Mouse (Mus musculus) heart, postnatal 25 days (tissue): ENCODE measurements at regions not wholly inside any gene's neighbourhood (a gene's known extent, or its start where the extent isn't known, plus 50 kb on each side); places are given as distances from the start of the nearest gene placed in this dataset.

Experiments used
- DNase-seq: peaks from one replicate; pipeline ENCODE4 v3.0.0; 2022; ENCODE audit warnings: low spot score
- intact Hi-C: fragments of 180-260 bp; cut with DNase I; formaldehyde crosslinking; loops from one replicate; pipeline ENCODE4 v1.15.1; 2025

DNA sequence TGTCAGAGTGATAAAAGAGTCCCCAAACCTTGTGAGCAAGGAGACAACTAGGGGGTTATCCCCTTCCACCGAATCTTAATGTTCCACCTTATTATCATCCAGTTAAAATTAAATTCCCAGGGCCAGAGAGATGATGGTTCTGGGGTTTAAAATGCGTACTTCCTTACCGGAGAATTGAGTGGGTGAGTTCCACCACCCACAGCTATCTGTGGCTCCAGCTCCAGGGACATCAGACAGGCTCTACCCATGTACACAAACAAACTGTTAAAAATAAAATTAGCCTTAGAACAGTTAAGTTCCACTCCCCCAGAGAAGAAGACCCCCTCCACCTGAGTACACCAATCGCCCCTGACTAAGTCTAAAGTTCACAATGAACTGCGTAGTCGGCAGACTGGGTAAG, 52.0 kb upstream of the Mgat5 start:
- no peak for DNase-seq
- intact Hi-C loops = no loop called here

- no peak for DNase-seq
- intact Hi-C loops = no loop called here
Measured at GRCm38 (mm10) chr1:127135521-127135920, 69.3 kb upstream of the Mgat5 start.

GRCm38 (mm10) chr1:127131871-127132270, 72.9 kb upstream of the Mgat5 start:
- intact Hi-C loops = no loop called here
- no peak for DNase-seq

- intact Hi-C loops = no loop called here
- no peak for DNase-seq
Measured at GRCm38 (mm10) chr1:127124862-127125261, 80.0 kb upstream of the Mgat5 start.

- intact Hi-C loops = no loop called here
- DNase-seq = no peak
Measured at GRCm38 (mm10) chr1:127118019-127118418, 86.8 kb upstream of the Mgat5 start.

DNA sequence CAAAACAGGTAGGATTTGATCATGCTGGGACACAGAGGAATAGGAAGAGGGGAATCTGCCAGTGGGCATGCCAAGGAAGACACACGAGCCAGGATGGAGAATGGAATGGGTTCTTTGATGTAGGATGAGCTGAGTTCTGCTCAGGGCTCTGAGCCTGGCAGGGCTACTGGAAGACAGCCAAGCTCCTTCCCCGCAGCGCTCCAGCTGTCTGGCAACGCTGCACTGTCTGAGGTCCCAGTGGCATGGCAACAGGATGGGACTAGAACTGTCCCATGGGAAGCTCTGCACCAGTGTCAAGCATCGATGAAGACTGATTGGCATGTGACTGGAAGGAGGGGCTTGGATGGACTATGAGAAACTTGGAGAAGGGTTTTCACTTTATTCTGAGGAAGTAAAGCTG, 97.3 kb upstream of the Mgat5 start:
- DNase-seq = no peak
- intact Hi-C loops = no loop called here

DNA sequence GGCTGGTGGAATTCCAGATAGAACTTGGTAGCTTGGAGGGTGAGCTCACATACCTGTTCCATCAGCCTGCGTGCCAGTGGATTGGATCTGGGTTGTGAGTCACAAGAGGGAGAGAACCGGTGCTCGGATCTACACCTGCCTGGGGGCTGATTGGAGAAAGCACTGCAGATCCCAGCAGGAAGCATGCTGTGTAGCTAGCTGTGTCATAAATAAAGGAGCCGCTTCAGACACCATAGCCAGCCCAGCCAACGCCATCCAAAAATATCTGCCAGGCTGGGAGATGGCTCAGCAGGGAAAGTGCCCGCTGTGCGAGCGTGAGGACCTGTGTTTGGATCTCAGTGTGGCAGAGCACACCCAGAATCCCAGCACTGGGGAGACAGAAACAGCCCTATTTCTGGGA, 99.0 kb upstream of the Mgat5 start:
- DNase-seq = no peak
- intact Hi-C loops = no loop called here

GRCm38 (mm10) chr1:127103664-127104063, 101.2 kb upstream of the Mgat5 start:
- intact Hi-C loops = no loop called here
- DNase-seq = no peak

DNA sequence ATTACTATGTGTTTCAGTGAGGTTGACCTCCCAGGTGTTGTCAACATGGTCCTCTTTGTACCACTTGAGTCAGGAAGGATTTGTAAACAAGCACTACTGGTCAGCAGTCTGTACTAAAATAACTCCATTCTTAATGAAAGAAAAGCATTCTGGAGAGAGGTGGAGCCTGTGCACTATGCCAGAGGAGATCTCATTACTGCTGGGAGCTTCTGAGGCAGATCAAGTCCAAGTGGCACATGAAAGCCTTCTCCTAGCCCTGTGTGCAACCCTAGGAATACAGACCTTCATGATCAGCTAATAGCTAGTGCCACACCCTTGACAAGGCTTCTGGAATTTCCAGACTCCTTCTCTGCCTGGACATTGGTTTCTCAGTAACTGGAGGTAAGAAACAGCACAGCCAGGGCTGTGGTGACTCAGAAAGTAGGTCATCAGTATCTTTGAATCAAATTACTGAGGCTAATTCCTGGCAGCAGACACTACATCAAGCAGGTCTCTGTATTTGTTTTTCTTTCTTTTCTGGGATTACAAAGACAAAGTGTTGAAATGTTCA, 105.9 kb upstream of the Mgat5 start:
- no peak for DNase-seq
- intact Hi-C loops = no loop called here

DNA sequence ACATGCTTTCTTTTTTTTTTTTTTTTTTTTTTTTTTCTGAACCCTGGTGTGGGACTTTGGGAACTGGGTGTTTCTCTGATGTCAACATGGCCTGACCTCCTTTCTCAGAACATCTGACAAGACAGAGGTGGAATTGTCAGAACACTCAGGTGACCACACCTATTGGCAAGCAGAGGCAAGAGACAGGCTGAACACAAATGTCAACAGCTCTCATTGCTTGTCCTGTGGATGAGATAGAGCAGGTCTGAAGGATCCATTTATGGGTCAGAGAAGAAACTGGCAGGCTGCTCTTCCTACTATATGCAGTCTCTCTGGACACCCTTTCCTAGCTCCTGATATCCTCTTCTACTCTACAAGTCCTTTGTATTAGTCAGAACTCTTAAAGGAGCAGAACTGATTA, 117.2 kb upstream of the Mgat5 start:
- intact Hi-C loops = no loop called here
- DNase-seq = no peak

- no peak for DNase-seq
- intact Hi-C loops = no loop called here
Measured at GRCm38 (mm10) chr1:127085988-127086387, 118.8 kb upstream of the Mgat5 start.

- intact Hi-C loops = no loop called here
- DNase-seq = no peak
Measured at GRCm38 (mm10) chr1:127083761-127084308, 121.0 kb upstream of the Mgat5 start.

DNA sequence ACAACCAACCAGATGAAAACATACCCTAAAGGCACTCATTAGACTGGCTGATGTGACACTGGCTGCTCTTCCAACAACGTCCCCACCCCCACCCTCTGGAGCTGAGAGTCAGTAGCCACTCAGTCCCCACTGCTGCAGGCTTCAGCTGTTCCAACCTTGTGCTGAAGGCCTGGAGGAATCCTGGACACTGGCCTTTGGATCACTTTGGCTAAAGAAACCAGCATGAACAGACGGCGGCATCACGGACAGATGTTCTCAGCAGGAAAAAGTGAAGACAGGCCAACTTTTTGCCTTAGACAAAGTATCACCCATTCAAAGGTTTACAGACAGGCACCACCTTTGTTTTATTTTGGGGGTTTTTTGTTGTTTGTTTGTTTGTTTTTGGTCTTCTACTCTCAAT, 125.8 kb upstream of the Mgat5 start:
- no peak for DNase-seq
- intact Hi-C loops = no loop called here

DNA sequence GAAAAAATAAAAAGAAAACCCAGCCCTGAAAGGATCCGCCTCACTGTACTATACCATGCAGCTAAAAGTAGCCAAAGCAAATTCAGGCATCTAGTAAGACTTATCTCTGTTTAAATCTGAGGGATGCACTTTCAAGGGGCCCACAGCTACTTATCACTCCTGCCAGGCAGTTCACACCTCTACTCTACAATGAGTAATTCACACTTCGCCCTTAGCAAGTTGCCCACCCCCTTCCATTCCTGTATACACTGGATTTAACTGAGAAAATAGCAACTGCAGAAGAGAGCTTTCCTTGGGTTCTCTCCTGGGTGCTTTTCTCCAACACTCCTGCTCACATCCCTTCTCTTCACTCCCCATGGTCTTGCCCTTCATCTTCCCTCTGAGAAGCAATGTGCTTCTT, 142.4 kb upstream of the Mgat5 start:
- DNase-seq = no peak
- intact Hi-C loops = no loop called here

- intact Hi-C loops = no loop called here
- DNase-seq = no peak
Measured at GRCm38 (mm10) chr1:127045711-127046420, 158.9 kb upstream of the Mgat5 start.

- no peak for DNase-seq
- intact Hi-C loops = no loop called here
Measured at GRCm38 (mm10) chr1:127034748-127035147, 170.1 kb upstream of the Mgat5 start.

DNA sequence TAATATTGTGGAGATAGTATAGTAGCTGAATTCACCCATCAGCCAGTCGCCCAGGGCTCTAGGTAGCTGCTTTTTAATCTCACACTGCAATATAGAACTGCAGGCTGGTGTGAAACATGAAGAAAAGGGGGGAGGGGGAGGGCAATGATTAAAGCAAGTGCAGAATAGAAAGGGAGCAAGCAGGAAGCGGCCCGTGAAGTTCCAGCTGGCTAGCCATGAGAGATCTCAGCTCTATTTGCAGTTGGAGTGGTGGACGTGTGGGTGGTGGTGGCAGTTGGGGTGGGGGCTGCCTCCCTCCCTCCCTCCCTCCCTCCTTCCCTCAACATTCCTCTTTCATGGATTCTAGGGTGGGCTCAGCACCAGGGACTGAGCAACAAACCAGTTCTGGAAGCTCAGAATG, 173.3 kb upstream of the Mgat5 start:
- no peak for DNase-seq
- intact Hi-C loops = no loop called here

DNA sequence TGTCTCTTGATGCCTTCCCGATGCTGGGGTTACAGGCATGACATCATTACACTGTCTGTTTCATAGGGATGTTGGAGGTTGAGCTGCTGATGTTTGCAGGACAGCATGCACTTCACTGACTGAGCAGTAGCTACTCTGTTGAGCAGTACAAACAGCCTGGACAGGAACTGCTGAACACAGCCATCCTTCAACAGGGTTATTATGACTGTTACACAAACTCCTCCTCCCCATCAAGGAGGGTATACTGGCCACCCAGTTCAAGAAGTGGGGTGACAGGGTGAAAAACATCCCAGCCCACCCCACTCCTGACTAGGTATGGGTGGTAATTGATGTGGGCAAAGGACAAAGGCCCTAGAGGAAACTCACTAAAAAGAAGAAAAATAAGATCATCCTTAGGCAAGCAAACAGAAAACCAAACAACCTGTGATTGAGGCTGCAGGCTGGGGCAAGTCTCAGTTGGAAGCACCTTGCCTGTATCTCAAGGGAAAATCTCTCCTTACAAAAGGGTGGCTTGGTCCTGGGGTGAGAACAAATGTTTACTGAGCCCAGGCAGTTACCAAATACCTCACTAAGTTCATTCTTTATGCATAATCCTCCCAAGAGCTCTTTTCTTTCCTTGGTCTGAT, 175.8 kb upstream of the Mgat5 start:
- intact Hi-C loops = no loop called here
- DNase-seq = no peak

DNA sequence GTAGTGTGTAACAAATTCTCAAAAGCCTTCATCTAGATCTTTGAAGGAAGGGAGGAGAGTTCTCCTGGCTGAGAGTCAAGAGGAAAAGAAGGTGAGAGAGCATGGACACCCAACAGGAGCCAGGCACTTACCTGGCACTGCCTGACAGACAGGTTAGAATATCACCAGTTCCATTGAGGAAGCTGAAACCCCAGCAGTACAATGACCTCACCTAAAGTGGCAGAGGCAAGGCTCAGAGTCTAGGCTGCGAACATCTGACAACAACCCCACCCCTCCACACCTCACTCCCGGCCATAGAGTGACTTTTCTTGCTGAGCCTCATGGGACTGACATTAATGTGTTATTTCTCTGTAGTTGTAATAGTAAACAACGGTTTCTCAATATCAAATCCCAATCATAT, 181.7 kb upstream of the Mgat5 start:
- DNase-seq = no peak
- intact Hi-C loops = no loop called here

- intact Hi-C loops = loop anchor here (2.0 to 10.0 kb wide), 2 partner anchors 387 to 467 kb away; no protein-coding TSS in a partner anchor
- no peak for DNase-seq
Measured at GRCm38 (mm10) chr1:127017698-127018097, 187.1 kb upstream of the Nckap5 start.

- intact Hi-C loops = loop anchor here (2.0 to 10.0 kb wide), 2 partner anchors 389 to 469 kb away; no protein-coding TSS in a partner anchor
- DNase-seq = no peak
Measured at GRCm38 (mm10) chr1:127015894-127016245, 185.3 kb upstream of the Nckap5 start.
